Mouse (Mus musculus) limb, embryonic 11.5 days (tissue): ENCODE results near the gene Hipk4. TPM values are rescaled to one million over a fixed set of nuclear protein-coding genes. Genes with fewer than 3 reads are reported as not detected.

Experiments
- ATAC-seq: fragments of 200-750 bp; cut with Nextera tagmentation; 2 replicates; pipeline ENCODE4 v1.8.0; 2017; ENCODE audit warnings: low read depth; ENCODE audit not compliant: insufficient number of reproducible peaks, low FRiP score, low TSS enrichment
- DNase-seq: peaks from one replicate; pipeline ENCODE4 v3.0.0-alpha.2; 2015; ENCODE audit warnings: low spot score
- H3K27ac ChIP-seq: fragments of 300-500 bp; sonication (generic); replicated peaks from 2 replicates; pipeline ENCODE4 v1.5.1; 2014; ENCODE audit warnings: low read depth, mild to moderate bottlenecking, low read length
- H3K27me3 ChIP-seq: fragments of 300-500 bp; sonication (generic); 2 replicates; pipeline ENCODE4 v1.6.1; 2014; ENCODE audit warnings: mild to moderate bottlenecking, low read length, mixed read lengths; ENCODE audit not compliant: control insufficient read depth, insufficient read depth
- H3K36me3 ChIP-seq: fragments of 300-500 bp; sonication (generic); 2 replicates; pipeline ENCODE4 v1.6.1; 2014; ENCODE audit warnings: mild to moderate bottlenecking, low read length, moderate library complexity, mixed read lengths; ENCODE audit not compliant: control insufficient read depth, insufficient read depth
- H3K4me1 ChIP-seq: fragments of 300-500 bp; sonication (generic); 2 replicates; pipeline ENCODE4 v1.6.1; 2014; ENCODE audit warnings: low read length, mixed read lengths; ENCODE audit not compliant: control insufficient read depth, insufficient read depth
- H3K4me2 ChIP-seq: fragments of 300-500 bp; sonication (generic); 2 replicates; pipeline ENCODE4 v1.6.1; 2014; ENCODE audit warnings: low read depth, mild to moderate bottlenecking, moderate library complexity; ENCODE audit not compliant: severe bottlenecking
- H3K4me3 ChIP-seq: fragments of 300-500 bp; sonication (generic); 2 replicates; pipeline ENCODE4 v1.5.1; 2014; ENCODE audit warnings: low read depth, low read length
- H3K9ac ChIP-seq: fragments of 300-500 bp; sonication (generic); 2 replicates; pipeline ENCODE4 v1.6.1; 2014; ENCODE audit warnings: mild to moderate bottlenecking, low read length
- H3K9me3 ChIP-seq: fragments of 300-500 bp; sonication (generic); 2 replicates; pipeline ENCODE4 v1.6.1; 2016; ENCODE audit warnings: low read length; ENCODE audit not compliant: control insufficient read depth
- WGBS: fragments of 180-500 bp; shearing (Covaris S2); extraction: QIAGEN DNeasy Blood & Tissue Kit; methylation state at CpG from one replicate; pipeline ENCODE4 v1.1.7; 2014; 5-methylcytosine and 5-hydroxymethylcytosine counted together
- polyA plus RNA-seq: library from polyadenylated mRNA; unstranded; fragments of >200 nt; fragmentation: Nextera tagmentation; extraction: Ambion mirVana; gene quantifications from 2 replicates; pipeline ENCODE4 v1.2.1, GENCODE M21; 2014

The Hipk4 gene
- polyA plus RNA-seq, 1 experiment from 2014 or later, result 0.45 TPM

- no peak for ATAC-seq
Measured at GRCm38 (mm10) chr7:27543851-27544250, 20.8 kb downstream of the Hipk4 start.

GRCm38 (mm10) chr7:27544675-27545370 lies 21.8 kb downstream of the Hipk4 start:
- ATAC-seq (no peak), DNase-seq (no peak)
- H3K4me1 ChIP-seq, result no peaks in the 10 kb centered on the region
- WGBS, result 83% methylated on average over 12 of the region's 12 CpGs
- H3K27ac ChIP-seq, result no peak overlapping the region
- no peak overlapping the region for H3K9ac ChIP-seq
- H3K4me3 ChIP-seq, result no peak overlapping the region
- no peak overlapping the region for H3K4me2 ChIP-seq
- H3K27me3 ChIP-seq, result no peaks in the 10 kb centered on the region
- no peaks in the 10 kb centered on the region for H3K36me3 ChIP-seq
- H3K9me3 ChIP-seq, result no peaks in the 10 kb centered on the region

More at GRCm38 (mm10) chr7:27543851-27544250, 20.8 kb downstream of the Hipk4 start:
- no peak overlapping the region for H3K27ac ChIP-seq
- WGBS, result 90% methylated on average over 4 of the region's 4 CpGs
- H3K36me3 ChIP-seq, result no peaks in the 10 kb centered on the region; the same call in 1 of the 2 replicates
- no peaks in the 10 kb centered on the region for H3K9me3 ChIP-seq
- H3K27me3 ChIP-seq, result no peaks in the 10 kb centered on the region
- no peak for DNase-seq
- no peaks in the 10 kb centered on the region for H3K4me1 ChIP-seq
- no peak overlapping the region for H3K4me3 ChIP-seq
- no peak overlapping the region for H3K9ac ChIP-seq
- no peak overlapping the region for H3K4me2 ChIP-seq

DNA sequence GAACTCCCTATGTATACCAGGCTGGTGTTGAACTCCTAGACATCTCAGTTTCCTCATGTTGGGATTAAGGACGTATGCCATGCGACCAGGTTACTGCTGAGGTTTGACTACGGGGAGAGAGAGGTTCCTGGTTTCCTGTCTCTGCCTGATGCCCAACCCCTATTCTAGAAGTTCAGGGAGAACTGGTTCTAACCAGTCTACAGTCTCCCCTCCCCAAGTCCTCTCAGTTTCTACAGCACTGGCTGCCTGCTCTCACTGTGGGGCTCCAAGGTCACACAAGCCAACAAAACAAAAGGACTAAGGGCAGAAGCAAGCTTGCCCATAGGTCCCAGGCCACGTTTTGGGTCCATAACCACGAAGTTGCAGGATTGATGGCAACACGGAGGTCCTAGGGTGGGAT lies 26.5 kb downstream of the Hipk4 start:
- 81% methylated on average over 6 of the region's 6 CpGs for WGBS
- Histone ChIP-seq H3K4me1 (0 out of 2 replicates have a peak, but pooled peaks cover 4% of the 10 kb centered on the region), H3K4me2 (no peak overlapping the region), H3K27me3 (no peaks in the 10 kb centered on the region), H3K4me3 (no peak overlapping the region), H3K9ac (no peak overlapping the region), H3K27ac (no peak overlapping the region), H3K36me3 (no peaks in the 10 kb centered on the region), H3K9me3 (no peaks in the 10 kb centered on the region)
- DNase-seq (no peak), ATAC-seq (no peak)

- no peaks in the 10 kb centered on the region for H3K27me3 ChIP-seq
- 0 out of 2 replicates have a peak, but pooled peaks cover 4% of the 10 kb centered on the region for H3K4me1 ChIP-seq
- 0 out of 2 replicates have a peak, but pooled peaks cover 4% of the 10 kb centered on the region for H3K36me3 ChIP-seq
- peak overlapping the region; percentile 71; the same call in 1 of the 2 replicates for H3K4me3 ChIP-seq
- no peak for ATAC-seq
- 60% methylated on average over 5 of the region's 5 CpGs for WGBS
- no peak for DNase-seq
- H3K27ac ChIP-seq, result no peak overlapping the region
- H3K9ac ChIP-seq, result 0 out of 2 replicates have a peak overlapping the region, but pooled peaks have one; percentile 66
- H3K9me3 ChIP-seq, result no peaks in the 10 kb centered on the region
- H3K4me2 ChIP-seq, result peak overlapping the region; percentile 47
Measured at GRCm38 (mm10) chr7:27552070-27552469, 29.0 kb downstream of the Hipk4 start.

GRCm38 (mm10) chr7:27552931-27553513 lies 30.0 kb downstream of the Hipk4 start, which contains the start of the genes Pld3 and 2310022A10Rik:
Gene Pld3, minus strand, starts transcription at chr7:27553218.
Gene 2310022A10Rik, plus strand, starts transcription at chr7:27553233.
- H3K27ac ChIP-seq, result no peak within 1 kb of the TSS
- DNase-seq (peak; percentile 96), ATAC-seq (peak; percentile 99)
- no peaks in the 10 kb centered on the region for H3K9me3 ChIP-seq
- H3K4me2 ChIP-seq, result peak within 1 kb of the TSS; percentile 47
- 0 out of 2 replicates have a peak, but pooled peaks cover 4% of the 10 kb centered on the region for H3K36me3 ChIP-seq
- under 1% methylated on average over 39 of the region's 41 CpGs for WGBS
- H3K4me3 ChIP-seq, result peak within 1 kb of the TSS; percentile 71
- H3K27me3 ChIP-seq, result no peaks in the 10 kb centered on the region
- H3K4me1 ChIP-seq, result 0 out of 2 replicates have a peak, but pooled peaks cover 4% of the 10 kb centered on the region
- H3K9ac ChIP-seq, result peak within 1 kb of the TSS; percentile 66

- H3K36me3 ChIP-seq, result peaks cover 14% of the 10 kb centered on the region; the same call in 1 of the 2 replicates
- ATAC-seq, result 0 out of 2 replicates have a peak, but pooled peaks have one; percentile 13
- DNase-seq, result no peak
- 78% methylated on average over 8 of the region's 8 CpGs for WGBS
- H3K4me3 ChIP-seq, result no peak overlapping the region
- H3K4me2 ChIP-seq, result no peak overlapping the region
- no peaks in the 10 kb centered on the region for H3K9me3 ChIP-seq
- H3K9ac ChIP-seq, result no peak overlapping the region
- no peak overlapping the region for H3K27ac ChIP-seq
- H3K4me1 ChIP-seq, result no peaks in the 10 kb centered on the region
- no peaks in the 10 kb centered on the region for H3K27me3 ChIP-seq
Measured at GRCm38 (mm10) chr7:27560291-27560887, 37.3 kb downstream of the Hipk4 start.

DNA sequence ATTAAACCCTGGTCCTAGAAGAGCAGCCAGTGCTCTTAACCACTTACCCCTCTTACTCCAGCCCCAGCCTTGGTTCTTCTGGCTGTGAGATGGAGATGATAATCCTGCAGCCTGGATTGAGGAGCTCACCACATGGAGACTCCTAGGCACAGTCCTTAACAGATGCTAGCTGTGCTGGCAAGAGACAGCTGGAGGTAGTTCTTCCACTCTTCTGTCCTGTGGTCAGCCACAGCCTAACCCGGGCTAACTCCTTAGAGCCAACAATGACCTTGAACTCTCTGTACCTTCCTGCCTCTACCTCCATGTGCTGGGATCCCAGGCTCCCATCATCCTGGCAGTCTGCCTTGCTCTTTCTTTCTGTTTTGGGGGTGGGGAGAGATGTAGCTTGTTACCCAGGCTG lies 37.9 kb downstream of the Hipk4 start:
- 89% methylated on average over 1 of the region's 1 CpGs for WGBS
- no peaks in the 10 kb centered on the region for H3K9me3 ChIP-seq
- peaks cover 12% of the 10 kb centered on the region; the same call in 1 of the 2 replicates for H3K36me3 ChIP-seq
- no peaks in the 10 kb centered on the region for H3K4me1 ChIP-seq
- no peak for DNase-seq
- no peak overlapping the region for H3K4me3 ChIP-seq
- H3K9ac ChIP-seq, result no peak overlapping the region
- H3K27ac ChIP-seq, result no peak overlapping the region
- no peaks in the 10 kb centered on the region for H3K27me3 ChIP-seq
- no peak overlapping the region for H3K4me2 ChIP-seq
- no peak for ATAC-seq

- no peak overlapping the region for H3K27ac ChIP-seq
- no peaks in the 10 kb centered on the region for H3K27me3 ChIP-seq
- 88% methylated on average over 5 of the region's 5 CpGs for WGBS
- H3K4me3 ChIP-seq, result no peak overlapping the region
- H3K9ac ChIP-seq, result no peak overlapping the region
- no peak for ATAC-seq
- no peaks in the 10 kb centered on the region for H3K4me1 ChIP-seq
- no peak for DNase-seq
- H3K36me3 ChIP-seq, result peaks cover 20% of the 10 kb centered on the region
- no peaks in the 10 kb centered on the region for H3K9me3 ChIP-seq
- no peak overlapping the region for H3K4me2 ChIP-seq
Measured at GRCm38 (mm10) chr7:27569580-27570224, 46.6 kb downstream of the Hipk4 start.
